Mouse (Mus musculus) megakaryocyte, embryonic 14.5 days (primary cell): ENCODE measurements around the gene Nup210.

Experiments used
- FLI1 ChIP-seq: IDR thresholded peaks from 2 replicates; pipeline ENCODE4 v1.6.1; 2012; ENCODE audit warnings: low read length, inconsistent platforms, mixed read lengths
- GATA1 ChIP-seq: IDR thresholded peaks from 3 replicates; pipeline ENCODE4 v1.6.1; 2012; ENCODE audit warnings: mixed read lengths, low read length, inconsistent platforms, borderline replicate concordance

GRCm38 (mm10) chr6:91097879-91098278 lies 18.8 kb downstream of the Nup210 start:
- TF ChIP-seq GATA1 (no peak), FLI1 (no peak)
